Mouse (Mus musculus): ENCODE results near the gene Atp2b1. TPM values are rescaled to one million over a fixed set of nuclear protein-coding genes. Genes with fewer than 3 reads are reported as not detected.
"Not testable (repeated sequence)": the region's sequence is repeated elsewhere in the genome, so short reads cannot be mapped to it uniquely, and the experiment has no call there.

Gene Atp2b1
- polyA plus RNA-seq, 1 experiment from 2014 or later = 105 TPM

DNA sequence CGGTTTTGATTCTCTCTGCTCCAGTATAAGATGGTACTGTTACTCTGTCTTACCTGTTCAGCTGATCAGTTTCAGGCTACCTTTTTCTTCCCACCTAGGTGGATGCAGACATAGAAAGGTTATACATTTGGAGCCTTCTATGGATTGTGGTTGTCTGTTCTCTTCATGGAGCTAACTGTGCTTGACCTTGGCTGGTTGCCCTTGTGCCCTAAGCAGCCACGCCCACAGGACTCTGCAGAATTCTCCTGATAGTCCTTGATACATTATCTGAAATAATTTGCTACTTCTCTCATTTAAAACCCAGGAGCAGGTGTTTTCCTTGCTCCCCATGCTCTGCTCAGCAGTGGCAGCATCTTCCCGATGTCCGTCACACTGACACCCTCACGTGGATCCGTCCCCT, 61.4 kb downstream of the Atp2b1 start:
- 80% methylated on average over 6 of the region's 6 CpGs for WGBS
- Histone ChIP-seq H3K4me1 (peaks cover 14% of the 10 kb centered on the region), H3K4me3 (no peak overlapping the region), H3K36me3 (peaks cover 20% of the 10 kb centered on the region), H3K27me3 (ENCODE audit: low read depth, poor library complexity, severe bottlenecking) (no peaks in the 10 kb centered on the region), H3K27ac (no peak overlapping the region), H3K9me3 (replicated peaks) (no peaks in the 10 kb centered on the region)
- DNase-seq (ENCODE audit: low spot score) = no peak

DNA sequence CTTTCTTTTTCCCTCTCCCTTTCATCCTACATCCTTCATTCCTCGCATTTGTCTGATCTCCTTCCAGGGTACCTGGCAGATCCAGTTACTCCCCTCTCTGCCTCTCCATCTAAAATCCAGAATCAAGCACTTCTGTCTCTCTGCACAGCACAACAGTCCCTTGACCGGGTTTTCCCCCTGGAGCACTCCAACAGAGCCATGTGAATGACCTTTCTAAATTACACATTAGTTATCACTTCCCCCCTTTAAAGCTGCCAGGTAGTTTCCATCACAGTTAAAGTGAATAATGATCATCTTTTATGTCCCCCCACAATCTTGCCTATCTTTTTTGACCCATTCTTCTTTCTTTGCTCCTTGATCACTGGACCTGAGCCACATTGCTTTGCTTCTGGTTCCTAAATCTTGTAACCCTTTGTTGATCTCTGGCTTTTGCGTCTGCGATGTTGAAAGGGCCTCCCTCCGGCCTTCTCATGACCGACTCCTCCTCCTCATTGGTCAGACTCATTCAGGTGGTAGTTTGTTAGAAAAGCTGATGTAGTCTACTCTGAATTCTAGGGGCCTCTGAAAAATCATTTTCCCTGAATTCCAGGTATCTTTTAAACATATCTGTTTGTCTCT, 62.8 kb downstream of the Atp2b1 start:
- no peaks in the 10 kb centered on the region for H3K27me3 ChIP-seq (ENCODE audit: low read depth, poor library complexity, severe bottlenecking)
- no peak for DNase-seq (ENCODE audit: low spot score)
- peaks cover 16% of the 10 kb centered on the region for H3K36me3 ChIP-seq
- H3K9me3 ChIP-seq (replicated peaks) = no peaks in the 10 kb centered on the region
- H3K4me1 ChIP-seq = peaks cover 14% of the 10 kb centered on the region
- no peak overlapping the region for H3K27ac ChIP-seq
- H3K4me3 ChIP-seq = no peak overlapping the region
- 63% methylated on average over 6 of the region's 6 CpGs for WGBS

DNA sequence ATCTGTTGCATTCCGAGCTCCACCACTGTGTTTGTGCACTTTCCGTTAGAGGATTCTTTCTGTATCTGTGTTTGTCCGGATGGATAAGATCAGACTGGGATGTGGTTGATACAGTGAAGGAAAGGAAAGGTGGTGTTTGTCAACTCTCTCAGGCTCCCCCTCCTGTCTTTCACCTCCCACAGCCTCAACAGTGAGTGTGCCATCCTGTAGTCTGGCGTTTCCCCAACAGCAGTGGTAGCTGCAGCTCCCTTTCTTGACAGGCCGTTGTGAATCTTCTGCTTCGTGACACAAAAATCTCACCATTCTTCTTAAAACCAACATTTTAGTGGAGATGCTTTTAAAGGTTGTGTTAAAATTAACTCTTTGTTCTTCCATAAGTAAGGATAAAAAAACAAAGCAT, 64.6 kb downstream of the Atp2b1 start:
- Histone ChIP-seq H3K27me3 (ENCODE audit: low read depth, poor library complexity, severe bottlenecking) (no peaks in the 10 kb centered on the region), H3K36me3 (peaks cover 16% of the 10 kb centered on the region), H3K4me1 (peaks cover 14% of the 10 kb centered on the region), H3K4me3 (no peak overlapping the region), H3K9me3 (replicated peaks) (no peaks in the 10 kb centered on the region), H3K27ac (no peak overlapping the region)
- WGBS = 84% methylated on average over 6 of the region's 6 CpGs
- DNase-seq (ENCODE audit: low spot score) = no peak

DNA sequence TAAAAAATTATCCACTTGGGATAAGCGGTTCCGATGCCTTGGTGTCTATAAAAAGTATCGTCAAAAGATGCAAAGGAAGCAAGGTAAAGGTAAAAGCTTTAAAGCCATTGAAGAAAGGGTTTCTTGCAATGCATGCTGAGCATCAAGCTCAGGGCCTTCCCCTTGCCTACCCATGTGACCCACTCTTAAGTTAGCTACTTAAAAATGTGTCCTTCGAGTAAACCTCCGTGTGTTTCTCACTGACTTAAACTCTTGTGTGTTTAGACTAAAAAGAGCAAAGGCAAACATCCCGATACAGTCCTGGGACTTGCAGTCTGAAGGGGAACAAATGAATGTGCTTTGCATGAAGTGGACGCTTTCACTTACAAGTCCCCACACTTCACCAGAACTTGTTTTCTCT, 65.1 kb downstream of the Atp2b1 start:
- WGBS = 93% methylated on average over 7 of the region's 7 CpGs
- Histone ChIP-seq H3K4me1 (peaks cover 14% of the 10 kb centered on the region), H3K27ac (no peak overlapping the region), H3K4me3 (no peak overlapping the region), H3K9me3 (replicated peaks) (no peaks in the 10 kb centered on the region), H3K36me3 (peaks cover 21% of the 10 kb centered on the region), H3K27me3 (ENCODE audit: low read depth, poor library complexity, severe bottlenecking) (no peaks in the 10 kb centered on the region)
- DNase-seq (ENCODE audit: low spot score) = no peak

DNA sequence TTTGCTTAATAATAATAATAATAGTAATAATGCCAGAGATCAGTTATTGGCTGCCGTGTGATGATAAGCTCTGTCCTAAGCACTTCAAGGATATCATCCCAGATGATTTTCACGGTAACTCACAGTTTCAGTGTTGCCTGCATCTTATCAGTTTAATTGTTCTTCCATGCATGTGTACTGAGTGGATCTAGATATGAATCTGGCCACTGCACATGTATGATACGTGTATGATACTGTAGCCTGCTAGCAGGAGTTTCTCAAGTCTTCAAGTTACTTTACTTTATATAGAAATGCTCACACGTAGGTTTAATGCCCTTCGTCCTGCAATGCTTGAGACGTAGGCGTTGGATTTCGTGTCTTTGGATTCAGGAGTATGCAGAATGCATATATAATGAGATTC, 65.7 kb downstream of the Atp2b1 start:
- no peak overlapping the region for H3K4me3 ChIP-seq
- peaks cover 14% of the 10 kb centered on the region for H3K4me1 ChIP-seq
- H3K27ac ChIP-seq = no peak overlapping the region
- peaks cover 25% of the 10 kb centered on the region for H3K36me3 ChIP-seq
- H3K27me3 ChIP-seq (ENCODE audit: low read depth, poor library complexity, severe bottlenecking) = no peaks in the 10 kb centered on the region
- H3K9me3 ChIP-seq (replicated peaks) = no peaks in the 10 kb centered on the region
- no peak for DNase-seq (ENCODE audit: low spot score)
- 97% methylated on average over 8 of the region's 8 CpGs for WGBS

DNA sequence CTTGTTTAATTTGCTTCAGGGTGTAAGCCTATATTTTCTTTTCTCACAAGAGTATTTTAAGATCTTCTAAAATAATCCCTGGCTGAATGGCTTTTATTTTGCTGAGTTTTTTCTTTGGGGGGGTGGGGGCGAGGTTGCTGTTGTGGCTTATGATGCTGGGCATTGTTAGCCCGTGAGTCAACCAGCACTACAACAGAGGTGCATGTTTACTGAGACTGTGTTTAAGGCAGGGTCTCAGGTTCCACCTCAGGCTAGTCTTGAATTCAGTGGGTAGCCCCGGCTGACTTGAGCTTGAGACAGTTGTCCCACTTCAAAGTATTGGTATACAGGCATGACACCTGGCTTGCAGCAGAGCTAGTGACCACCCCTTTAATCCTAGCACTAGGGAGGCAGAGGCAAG, 77.8 kb downstream of the Atp2b1 start:
- WGBS = 91% methylated on average over 3 of the region's 3 CpGs
- Histone ChIP-seq H3K27me3 (ENCODE audit: low read depth, poor library complexity, severe bottlenecking) (no peaks in the 10 kb centered on the region), H3K9me3 (replicated peaks) (no peaks in the 10 kb centered on the region), H3K4me1 (no peaks in the 10 kb centered on the region), H3K36me3 (peaks cover 78% of the 10 kb centered on the region), H3K27ac (no peak overlapping the region), H3K4me3 (no peak overlapping the region)
- DNase-seq (ENCODE audit: low spot score) = no peak

DNA sequence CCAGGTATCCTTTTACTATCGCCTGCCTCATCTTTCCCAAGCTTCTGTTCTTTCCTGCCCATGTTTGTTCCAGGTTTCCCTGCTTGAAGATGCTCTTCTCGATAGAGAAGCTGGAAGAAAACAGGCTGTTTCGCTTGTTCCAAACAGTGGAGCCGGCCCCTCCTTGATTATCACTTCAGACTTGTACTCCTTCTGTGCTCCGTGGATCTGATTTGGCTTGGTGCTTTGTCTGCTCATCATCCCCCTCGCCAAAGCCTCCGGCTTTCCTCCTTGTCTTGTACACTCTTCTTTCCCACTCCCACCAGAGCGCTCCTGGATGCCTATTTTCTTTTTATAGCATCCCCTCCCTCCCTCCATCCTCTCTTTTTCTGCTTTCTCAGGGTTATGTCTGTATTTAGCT, 79.0 kb downstream of the Atp2b1 start:
- H3K27me3 ChIP-seq (ENCODE audit: low read depth, poor library complexity, severe bottlenecking) = no peaks in the 10 kb centered on the region
- H3K27ac ChIP-seq = no peak overlapping the region
- 94% methylated on average over 8 of the region's 8 CpGs for WGBS
- no peaks in the 10 kb centered on the region for H3K4me1 ChIP-seq
- H3K9me3 ChIP-seq (replicated peaks) = no peaks in the 10 kb centered on the region
- DNase-seq (ENCODE audit: low spot score) = no peak
- no peak overlapping the region for H3K4me3 ChIP-seq
- peaks cover 82% of the 10 kb centered on the region for H3K36me3 ChIP-seq

DNA sequence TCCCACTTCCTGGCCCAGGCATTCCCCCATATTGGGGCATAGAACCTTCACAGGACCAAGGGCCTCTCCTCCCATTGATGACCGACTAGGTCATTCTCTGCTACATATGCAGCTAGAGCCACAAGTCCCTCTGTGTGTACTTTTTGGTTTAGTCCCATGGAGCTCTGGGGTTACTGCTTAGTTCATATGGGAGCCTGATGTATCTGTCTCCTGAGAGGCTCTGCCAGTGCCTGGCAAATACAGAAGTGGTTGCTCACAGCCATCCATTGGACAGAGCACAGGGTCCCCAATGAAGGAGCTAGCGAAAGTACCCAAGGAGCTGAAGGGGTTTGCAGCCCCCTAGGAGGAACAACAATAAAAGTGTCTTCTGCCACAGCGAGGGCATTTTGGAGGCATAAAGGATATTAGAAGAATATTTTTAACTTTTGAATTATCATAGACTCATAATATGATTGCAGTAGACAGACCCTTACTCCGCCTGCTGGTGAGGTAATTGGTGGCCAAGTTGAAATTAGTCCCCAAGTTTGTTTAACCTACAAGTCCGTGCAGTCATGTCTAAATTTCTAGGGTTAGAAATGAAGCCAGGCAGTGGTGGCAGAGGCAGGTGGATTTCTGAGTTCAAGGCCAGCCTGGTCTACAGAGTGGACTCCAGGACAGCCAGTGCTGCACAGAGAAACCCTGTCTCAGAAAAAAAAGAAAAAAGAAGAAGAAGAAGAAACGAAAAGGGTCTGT, 81.0 kb downstream of the Atp2b1 start:
- 90% methylated on average over 6 of the region's 6 CpGs for WGBS
- not testable (repeated sequence) for H3K9me3 ChIP-seq (replicated peaks); H3K27me3 ChIP-seq (ENCODE audit: low read depth, poor library complexity, severe bottlenecking); H3K4me1 ChIP-seq; H3K27ac ChIP-seq; H3K4me3 ChIP-seq; DNase-seq (ENCODE audit: low spot score)
- peaks cover 90% of the 10 kb centered on the region for H3K36me3 ChIP-seq

DNA sequence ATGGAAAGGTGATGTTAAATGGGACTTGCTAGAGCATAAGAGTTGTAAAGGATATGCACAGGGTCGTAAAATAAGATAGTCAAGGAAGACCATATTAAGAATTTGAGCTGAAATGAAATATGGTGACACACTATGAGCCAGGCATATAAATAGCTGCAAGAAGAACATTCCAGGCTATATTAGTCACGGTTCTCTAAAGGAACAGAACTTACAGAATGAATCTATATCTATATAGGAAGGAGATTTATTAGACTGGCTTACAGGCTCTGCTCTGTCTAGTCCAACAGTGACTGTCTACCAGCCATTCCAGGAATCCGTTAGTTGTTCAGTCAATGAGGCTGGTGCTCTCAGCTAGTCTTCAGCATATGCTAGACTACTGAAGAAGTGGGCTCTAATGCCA, 90.7 kb downstream of the Atp2b1 start:
- H3K36me3 ChIP-seq = peaks cover 76% of the 10 kb centered on the region

DNA sequence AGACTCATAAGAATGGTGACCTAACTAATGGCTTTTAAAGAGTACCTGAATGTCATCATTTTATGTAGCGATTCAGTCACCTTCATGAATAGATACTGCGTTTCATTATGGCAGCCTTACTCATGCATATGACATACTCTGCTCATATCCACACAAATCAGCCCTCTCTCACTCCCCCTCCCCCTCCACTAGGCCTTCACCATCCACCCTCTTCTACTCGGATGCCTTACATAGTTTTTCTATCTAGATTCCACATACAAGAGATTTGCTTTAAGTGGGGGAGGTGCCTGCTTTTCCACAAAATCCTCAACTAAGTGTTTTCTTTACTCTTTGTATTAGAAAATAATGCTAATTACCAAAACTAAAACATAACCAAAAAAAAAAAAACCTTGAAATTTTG, 96.9 kb downstream of the Atp2b1 start:
- Histone ChIP-seq H3K36me3 (peaks cover 70% of the 10 kb centered on the region), H3K4me1 (no peaks in the 10 kb centered on the region), H3K4me3 (no peak overlapping the region), H3K9me3 (replicated peaks) (no peaks in the 10 kb centered on the region), H3K27ac (no peak overlapping the region), H3K27me3 (ENCODE audit: low read depth, poor library complexity, severe bottlenecking) (no peaks in the 10 kb centered on the region)
- 91% methylated on average over 3 of the region's 3 CpGs for WGBS
- DNase-seq (ENCODE audit: low spot score) = no peak

More for the DNA sequence above, 90.7 kb downstream of the Atp2b1 start:
- H3K27me3 ChIP-seq (ENCODE audit: low read depth, poor library complexity, severe bottlenecking) = no peaks in the 10 kb centered on the region
- H3K4me3 ChIP-seq = no peak overlapping the region
- 91% methylated on average over 3 of the region's 3 CpGs for WGBS
- H3K9me3 ChIP-seq (replicated peaks) = no peaks in the 10 kb centered on the region
- H3K4me1 ChIP-seq = no peaks in the 10 kb centered on the region
- no peak overlapping the region for H3K27ac ChIP-seq
- no peak for DNase-seq (ENCODE audit: low spot score)

DNA sequence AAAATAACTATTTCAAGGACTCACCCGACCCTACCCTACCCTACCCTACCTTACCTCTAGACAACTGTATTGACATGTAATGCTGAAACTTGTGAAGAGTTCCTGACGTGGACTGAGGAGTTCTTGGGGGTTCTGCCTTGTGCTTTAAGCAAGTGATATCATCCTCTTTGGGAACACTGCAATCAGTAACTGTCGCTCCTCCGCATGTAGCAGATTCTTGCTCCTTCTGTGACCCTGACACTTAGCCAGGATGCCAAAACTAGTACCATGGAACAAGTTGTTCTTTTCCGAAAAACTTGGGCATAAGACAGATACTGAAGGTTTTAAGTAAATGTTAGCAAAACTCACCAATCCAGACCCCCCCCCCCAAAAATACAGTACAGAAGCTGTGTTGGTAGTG, 97.9 kb downstream of the Atp2b1 start:
- DNase-seq (ENCODE audit: low spot score) = no peak
- no peaks in the 10 kb centered on the region for H3K27me3 ChIP-seq (ENCODE audit: low read depth, poor library complexity, severe bottlenecking)
- H3K9me3 ChIP-seq (replicated peaks) = no peaks in the 10 kb centered on the region
- no peaks in the 10 kb centered on the region for H3K4me1 ChIP-seq
- no peak overlapping the region for H3K27ac ChIP-seq
- no peak overlapping the region for H3K4me3 ChIP-seq
- WGBS = 96% methylated on average over 5 of the region's 5 CpGs
- H3K36me3 ChIP-seq = peaks cover 69% of the 10 kb centered on the region

DNA sequence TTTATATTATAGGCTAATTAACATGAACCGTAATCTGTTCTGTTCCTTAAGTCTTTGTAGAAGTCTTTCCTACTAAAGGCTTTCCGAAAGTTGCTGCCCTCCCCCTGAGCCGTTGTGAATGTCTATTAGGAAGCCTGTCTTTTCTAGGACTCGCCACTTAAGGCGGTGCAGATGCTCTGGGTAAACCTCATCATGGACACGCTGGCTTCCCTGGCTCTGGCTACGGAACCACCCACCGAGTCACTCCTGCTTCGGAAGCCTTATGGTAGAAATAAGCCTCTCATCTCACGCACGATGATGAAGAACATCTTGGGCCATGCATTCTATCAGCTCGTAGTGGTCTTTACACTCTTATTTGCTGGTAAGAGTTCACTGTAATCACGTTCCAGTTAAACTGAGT, 100.5 kb downstream of the Atp2b1 start:
- no peak overlapping the region for H3K4me3 ChIP-seq
- no peaks in the 10 kb centered on the region for H3K4me1 ChIP-seq
- no peak for DNase-seq (ENCODE audit: low spot score)
- no peaks in the 10 kb centered on the region for H3K27me3 ChIP-seq (ENCODE audit: low read depth, poor library complexity, severe bottlenecking)
- 96% methylated on average over 13 of the region's 13 CpGs for WGBS
- H3K36me3 ChIP-seq = peaks cover 82% of the 10 kb centered on the region
- no peaks in the 10 kb centered on the region for H3K9me3 ChIP-seq (replicated peaks)
- H3K27ac ChIP-seq = no peak overlapping the region

DNA sequence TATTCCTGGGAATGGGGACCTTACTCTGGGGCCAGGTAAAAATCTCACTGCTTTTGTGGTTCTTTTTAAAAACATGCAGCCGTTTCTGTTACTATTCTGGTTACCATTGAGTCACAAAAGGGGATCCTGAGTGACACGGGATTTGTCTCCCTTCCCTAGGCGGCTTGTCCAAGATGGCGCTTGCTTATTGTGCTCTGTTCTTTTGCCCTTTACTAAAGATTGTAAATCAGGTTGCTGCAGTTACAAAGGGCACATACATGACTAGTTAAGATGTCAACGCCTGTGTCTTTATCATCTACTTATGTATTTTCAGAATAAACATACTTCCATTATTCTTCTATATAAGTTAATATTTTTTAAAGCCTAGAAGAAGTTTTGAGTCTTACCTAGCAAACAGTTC, 102.8 kb downstream of the Atp2b1 start:
- Histone ChIP-seq H3K27ac (no peak overlapping the region), H3K4me1 (no peaks in the 10 kb centered on the region), H3K4me3 (no peak overlapping the region), H3K9me3 (replicated peaks) (no peaks in the 10 kb centered on the region), H3K36me3 (peaks cover 74% of the 10 kb centered on the region), H3K27me3 (ENCODE audit: low read depth, poor library complexity, severe bottlenecking) (no peaks in the 10 kb centered on the region)
- 91% methylated on average over 5 of the region's 5 CpGs for WGBS
- no peak for DNase-seq (ENCODE audit: low spot score)

DNA sequence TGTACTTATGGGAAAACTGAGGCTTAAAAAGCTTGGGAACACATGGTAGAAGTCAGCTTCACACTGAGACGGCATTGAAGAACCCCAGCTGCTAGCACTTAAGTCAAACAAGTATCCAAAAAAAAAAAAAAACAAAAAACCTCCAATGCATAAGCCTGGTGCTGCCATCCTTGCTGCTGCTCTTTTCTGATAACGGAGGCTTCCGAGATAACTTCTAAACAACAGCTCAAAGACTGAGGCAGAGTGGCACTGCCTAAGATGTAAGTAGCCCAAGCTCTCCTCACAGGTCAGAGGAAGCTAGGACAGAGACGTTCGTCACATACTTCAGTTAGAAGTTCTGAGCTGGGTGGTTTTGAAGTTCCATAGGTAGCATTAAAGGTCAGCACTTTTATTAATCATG, 113.3 kb downstream of the Atp2b1 start:
- H3K4me1 ChIP-seq = no peaks in the 10 kb centered on the region
- H3K36me3 ChIP-seq = peaks cover 36% of the 10 kb centered on the region
- 91% methylated on average over 5 of the region's 5 CpGs for WGBS
- H3K27ac ChIP-seq = no peak overlapping the region
- no peak for DNase-seq (ENCODE audit: low spot score)
- no peaks in the 10 kb centered on the region for H3K27me3 ChIP-seq (ENCODE audit: low read depth, poor library complexity, severe bottlenecking)
- no peaks in the 10 kb centered on the region for H3K9me3 ChIP-seq (replicated peaks)
- no peak overlapping the region for H3K4me3 ChIP-seq
